8 mouse cellular contexts compared by ENCODE assay signal in the genomic region with DNA sequence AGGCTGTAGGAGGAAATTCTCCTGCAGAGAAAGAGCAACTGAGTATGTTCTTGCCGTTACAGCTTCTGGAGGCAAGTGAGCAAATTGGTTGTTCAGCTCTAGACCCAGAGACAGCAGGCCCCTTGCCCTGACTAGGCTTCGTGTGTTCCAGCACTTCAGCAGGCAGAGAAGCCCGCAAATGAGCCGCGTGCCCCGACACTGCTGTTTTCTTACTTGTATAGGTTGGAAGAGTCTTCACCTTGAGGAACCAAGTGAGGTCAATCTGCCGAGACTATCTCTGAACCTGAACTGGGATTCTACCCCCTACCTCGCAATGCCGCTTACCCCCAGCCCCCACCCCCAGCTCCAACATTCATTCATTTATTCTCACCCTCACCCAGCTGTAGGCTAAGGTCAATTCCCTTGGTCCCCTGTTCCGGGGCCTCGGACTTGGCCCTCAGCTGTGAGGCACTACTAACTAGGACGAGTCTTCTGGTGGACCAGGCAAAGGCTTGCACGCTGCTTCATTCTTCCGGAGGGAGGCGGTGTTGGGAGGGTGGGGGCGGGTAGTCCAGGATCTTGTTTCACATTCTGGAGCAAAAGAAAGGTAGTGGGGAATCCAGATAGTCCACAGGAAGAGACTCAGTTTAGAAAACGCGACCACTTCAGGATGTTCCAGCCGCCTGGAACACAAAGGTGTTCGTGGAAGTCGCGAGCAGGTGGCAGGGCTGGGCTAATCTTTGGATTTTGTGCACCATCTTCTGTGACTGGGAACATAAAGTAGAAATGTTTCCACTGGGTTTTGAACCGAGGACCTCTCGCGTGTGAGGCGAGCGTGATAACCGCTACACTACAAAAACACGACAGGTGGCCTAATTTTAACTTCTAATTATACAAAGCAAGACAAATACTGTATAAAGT. TPM values are rescaled to one million over a fixed set of nuclear protein-coding genes. Genes with fewer than 3 reads are reported as not detected.
DNase-seq lines count a peak whose midpoint lies in the region; ATAC-seq and TF ChIP-seq lines count a peak whose summit lies in the region.

No protein-coding gene starts in this region.

- H3K36me3 ChIP-seq in lung, embryonic 14.5 days (ENCODE audit: insufficient read depth), result no peaks in the 10 kb centered on the region
- peaks cover under 1% of the 10 kb centered on the region; the same call in 1 of the 2 replicates for H3K36me3 ChIP-seq in midbrain, postnatal 0 days (ENCODE audit: insufficient read depth, low read length)

- no peak overlapping the region for H3K27ac ChIP-seq in lung, embryonic 14.5 days (ENCODE audit: low read depth)
- H3K27ac ChIP-seq in brown adipose tissue, adult 24 weeks (replicated peaks; ENCODE audit: low read depth, low read length), result no peak overlapping the region
- no peak overlapping the region for H3K27ac ChIP-seq in embryonic fibroblast, embryonic 13.5 days (ENCODE audit: insufficient read depth, low read length)
- no peak overlapping the region for H3K27ac ChIP-seq in midbrain, postnatal 0 days (ENCODE audit: low read depth, low read length)

- TF ChIP-seq CTCF in lung, embryonic 14.5 days (IDR thresholded peaks at IDR 0.05; ENCODE audit: low read depth), result no peak
- no peak for TF ChIP-seq CTCF in embryonic fibroblast, embryonic 13.5 days (IDR thresholded peaks at IDR 0.05; ENCODE audit: borderline replicate concordance, insufficient read depth, low read length)
- peak; percentile 22 for TF ChIP-seq CTCF in midbrain, postnatal 0 days (IDR thresholded peaks at IDR 0.05)

- no peak for ATAC-seq in lung, embryonic 14.5 days (ENCODE audit: insufficient read depth)
- peak; percentile 51 for ATAC-seq in midbrain, postnatal 0 days (ENCODE audit: low FRiP score)

- WGBS in lung, embryonic 14.5 days, result 3% methylated on average over 29 of the region's 29 CpGs
- WGBS in midbrain, postnatal 0 days, result 5% methylated on average over 29 of the region's 29 CpGs

- peak overlapping the region; percentile 67 for H3K4me2 ChIP-seq in lung, embryonic 14.5 days
- peak overlapping the region; percentile 54 for H3K4me2 ChIP-seq in midbrain, postnatal 0 days (ENCODE audit: low read depth, low read length, poor library complexity, severe bottlenecking)

- H3K27me3 ChIP-seq in lung, embryonic 14.5 days (ENCODE audit: insufficient read depth, low read length), result no peaks in the 10 kb centered on the region
- H3K27me3 ChIP-seq in midbrain, postnatal 0 days (ENCODE audit: insufficient read depth, low read length), result 0 out of 2 replicates have a peak, but pooled peaks cover 2% of the 10 kb centered on the region

- no peak for TF ChIP-seq POLR2A in embryonic fibroblast, embryonic 13.5 days (IDR thresholded peaks at IDR 0.05; ENCODE audit: low read depth, low read length)

- no peaks in the 10 kb centered on the region for H3K9me3 ChIP-seq in lung, embryonic 14.5 days (ENCODE audit: low read depth, low read length)
- H3K9me3 ChIP-seq in midbrain, postnatal 0 days (ENCODE audit: low read length), result no peaks in the 10 kb centered on the region

- peak; percentile 62 for DNase-seq in lung, embryonic 14.5 days
- no peak for DNase-seq in lung, postnatal 36 days
- peak; percentile 45 to 55 for DNase-seq in layer of hippocampus, postnatal 25 days (ENCODE audit: extremely low spot score in 1 of 2, low spot score in 1 of 2)
- DNase-seq in midbrain, postnatal 0 days (ENCODE audit: low spot score), result peak; percentile 71
- no peak for DNase-seq in natural killer cell, adult 2 months (ENCODE audit: low spot score in 2 of 2)
- DNase-seq in gastrocnemius, postnatal 25 days, result no peak

- H3K9ac ChIP-seq in lung, embryonic 14.5 days, result peak overlapping the region; percentile 6; the same call in 1 of the 2 replicates
- H3K9ac ChIP-seq in midbrain, postnatal 0 days (replicated peaks; ENCODE audit: low read length, poor library complexity, severe bottlenecking), result peak overlapping the region; percentile 57; the same call in 1 of the 2 replicates

- H3K4me1 ChIP-seq in lung, embryonic 14.5 days (ENCODE audit: insufficient read depth), result no peaks in the 10 kb centered on the region
- H3K4me1 ChIP-seq in brown adipose tissue, adult 24 weeks (ENCODE audit: control insufficient read depth, insufficient read depth, insufficient read length, low read length), result no peaks in the 10 kb centered on the region; the same call in 1 of the 2 replicates
- no peaks in the 10 kb centered on the region for H3K4me1 ChIP-seq in embryonic fibroblast, embryonic 13.5 days (ENCODE audit: control insufficient read depth, insufficient read depth, low read length)
- H3K4me1 ChIP-seq in midbrain, postnatal 0 days (ENCODE audit: insufficient read depth, low read length), result no peaks in the 10 kb centered on the region

- peak overlapping the region; percentile 38 for H3K4me3 ChIP-seq in lung, embryonic 14.5 days (ENCODE audit: low read depth, low read length)
- peak overlapping the region; percentile 18; the same call in 1 of the 2 replicates for H3K4me3 ChIP-seq in brown adipose tissue, adult 24 weeks (ENCODE audit: insufficient read depth, low read depth, low read length)
- H3K4me3 ChIP-seq in embryonic fibroblast, embryonic 13.5 days (ENCODE audit: insufficient read depth, low read length), result peak overlapping the region; percentile 69
- peak overlapping the region; percentile 46 for H3K4me3 ChIP-seq in midbrain, postnatal 0 days (ENCODE audit: low read depth, low read length)

RNA-seq across cellular contexts. Expression of a gene that starts 12.1 kb away (rescaled TPM):
- polyA plus RNA-seq in lung, embryonic 14.5 days (2014; fragmentation: Nextera tagmentation; extraction: Ambion mirVana), result 12.7 and 13.5 TPM in 2 replicates
- polyA plus RNA-seq in brown adipose tissue, adult 24 weeks (2012; ENCODE audit: insufficient read depth, insufficient read length, missing spikeins), result 4.4 and 5.0 TPM in 2 replicates
- polyA plus RNA-seq in embryonic fibroblast, embryonic 13.5 days (2011; ENCODE audit: insufficient read length, low read depth, missing spikeins), result 4.2 and 4.7 TPM in 2 replicates
- total RNA-seq in layer of hippocampus, postnatal 25 days (2021), result 1 to 10 TPM; 8.5 to 8.9 TPM
- total RNA-seq in midbrain, postnatal 0 days (2014; rRNA removed), result 4.9 and 7.3 TPM in 2 replicates
- polyA plus RNA-seq in midbrain, postnatal 0 days (2015; fragmentation: Nextera tagmentation; extraction: Ambion mirVana), result 5.2 and 6.0 TPM in 2 replicates
- total RNA-seq in gastrocnemius, postnatal 25 days (2021), result 1 to 10 TPM; 2.9 to 3.7 TPM

RNA-seq across cellular contexts. Expression of a gene that starts 42.6 kb away (rescaled TPM):
- polyA plus RNA-seq in lung, embryonic 14.5 days (2014; fragmentation: Nextera tagmentation; extraction: Ambion mirVana), result 54.5 and 59.3 TPM in 2 replicates
- 10.1 and 12.5 TPM in 2 replicates for polyA plus RNA-seq in brown adipose tissue, adult 24 weeks (2012; ENCODE audit: insufficient read depth, insufficient read length, missing spikeins)
- polyA plus RNA-seq in embryonic fibroblast, embryonic 13.5 days (2011; ENCODE audit: insufficient read length, low read depth, missing spikeins), result 24.1 and 25.7 TPM in 2 replicates
- total RNA-seq in layer of hippocampus, postnatal 25 days (2021), result 10 to 100 TPM; 34.3 to 40.0 TPM
- total RNA-seq in midbrain, postnatal 0 days (2014; rRNA removed), result 19.7 and 32.5 TPM in 2 replicates
- polyA plus RNA-seq in midbrain, postnatal 0 days (2015; fragmentation: Nextera tagmentation; extraction: Ambion mirVana), result 31.1 and 31.5 TPM in 2 replicates
- 10 to 100 TPM in 1 of 2 experiments, 1 to 10 TPM in 1; 8.8 to 10.3 TPM for total RNA-seq in gastrocnemius, postnatal 25 days (2021)

RNA-seq across cellular contexts. Expression of a gene that starts 54.1 kb away (rescaled TPM):
- 0.07 and 0.18 TPM in 2 replicates for polyA plus RNA-seq in lung, embryonic 14.5 days (2014; fragmentation: Nextera tagmentation; extraction: Ambion mirVana)
- polyA plus RNA-seq in brown adipose tissue, adult 24 weeks (2012; ENCODE audit: insufficient read depth, insufficient read length, missing spikeins), result not detected in 2 replicates
- polyA plus RNA-seq in embryonic fibroblast, embryonic 13.5 days (2011; ENCODE audit: insufficient read length, low read depth, missing spikeins), result not detected in 2 replicates
- total RNA-seq in layer of hippocampus, postnatal 25 days (2021), result not detected
- total RNA-seq in midbrain, postnatal 0 days (2014; rRNA removed), result 0.05 TPM in 1 of 2 replicates, not detected in the other
- 0.04 and 0.07 TPM in 2 replicates for polyA plus RNA-seq in midbrain, postnatal 0 days (2015; fragmentation: Nextera tagmentation; extraction: Ambion mirVana)
- not detected for total RNA-seq in gastrocnemius, postnatal 25 days (2021)

Comparison
In these comparisons a context has a peak if more than half of its experiments do, and no peak if none do; other contexts are left out.
1. DNase-seq: peak in lung, embryonic 14.5 days (single experiment), layer of hippocampus, postnatal 25 days (2 of 2) and midbrain, postnatal 0 days (single experiment); none in lung, postnatal 36 days (single experiment), natural killer cell, adult 2 months (0 of 2) and gastrocnemius, postnatal 25 days (single experiment).
2. H3K4me3 ChIP-seq: peak in every context shown above with its lines; median percentile 69 in embryonic fibroblast, embryonic 13.5 days; 46 in midbrain, postnatal 0 days; 38 in lung, embryonic 14.5 days; 18 in brown adipose tissue, adult 24 weeks.